Mouse (Mus musculus): Measurements from ENCODE around the gene Rab11b. TPM values are rescaled to one million over a fixed set of nuclear protein-coding genes. Genes with fewer than 3 reads are reported as not detected.

Rab11b gene
- polyA plus RNA-seq (2014; fragmentation: Illumina TruSeq; extraction: RNeasy Lipid Tissue Mini Kit (QIAGEN cat#74804); ENCODE audit: low read depth, low replicate concordance) = 136 TPM

DNA sequence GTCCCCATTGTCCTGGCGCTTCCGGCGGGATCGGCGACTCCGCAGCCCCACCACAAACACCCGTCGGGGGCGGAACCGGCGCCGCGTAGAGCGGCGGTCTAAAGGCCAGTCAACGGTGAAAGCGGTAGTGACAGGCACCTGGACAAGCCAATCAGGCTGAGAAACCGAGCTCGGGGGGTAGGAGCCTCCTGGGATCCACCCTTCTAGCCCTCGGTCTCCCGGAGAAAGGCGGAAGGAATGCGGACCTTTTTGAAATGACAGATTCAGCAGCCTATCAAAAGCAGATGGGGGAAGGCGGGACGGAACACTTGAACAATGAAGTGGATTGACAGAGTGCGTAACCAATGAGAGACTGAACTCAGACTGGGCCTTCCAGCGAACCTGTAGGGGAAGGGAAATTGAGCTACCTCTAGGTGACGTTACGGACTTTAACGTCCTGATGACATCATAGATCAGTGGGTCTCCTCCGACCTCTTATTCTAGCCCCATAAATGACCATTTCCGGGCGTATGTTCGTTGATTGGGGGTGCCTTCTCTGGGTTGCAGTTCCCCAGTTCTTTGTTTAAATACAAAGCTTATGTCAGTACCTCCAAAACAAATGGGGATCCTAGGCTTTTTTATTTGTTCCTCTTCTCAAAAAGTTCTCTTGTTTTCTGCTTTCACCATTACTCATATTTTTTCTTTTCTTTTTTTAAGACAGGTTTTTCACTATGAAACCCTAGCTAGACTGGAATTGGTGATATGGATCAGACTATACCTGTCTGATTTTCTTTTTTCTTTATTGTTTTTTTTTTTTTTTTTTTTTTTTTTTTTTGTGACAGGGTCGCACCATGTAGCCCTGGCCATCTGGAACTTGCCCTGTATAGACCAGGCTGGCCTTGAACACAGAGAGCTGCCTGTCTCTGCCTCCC is at the start of gene Rab11b:
Rab11b (minus strand) TSS at position 276 of the 911 bp plus-strand sequence.

DNA sequence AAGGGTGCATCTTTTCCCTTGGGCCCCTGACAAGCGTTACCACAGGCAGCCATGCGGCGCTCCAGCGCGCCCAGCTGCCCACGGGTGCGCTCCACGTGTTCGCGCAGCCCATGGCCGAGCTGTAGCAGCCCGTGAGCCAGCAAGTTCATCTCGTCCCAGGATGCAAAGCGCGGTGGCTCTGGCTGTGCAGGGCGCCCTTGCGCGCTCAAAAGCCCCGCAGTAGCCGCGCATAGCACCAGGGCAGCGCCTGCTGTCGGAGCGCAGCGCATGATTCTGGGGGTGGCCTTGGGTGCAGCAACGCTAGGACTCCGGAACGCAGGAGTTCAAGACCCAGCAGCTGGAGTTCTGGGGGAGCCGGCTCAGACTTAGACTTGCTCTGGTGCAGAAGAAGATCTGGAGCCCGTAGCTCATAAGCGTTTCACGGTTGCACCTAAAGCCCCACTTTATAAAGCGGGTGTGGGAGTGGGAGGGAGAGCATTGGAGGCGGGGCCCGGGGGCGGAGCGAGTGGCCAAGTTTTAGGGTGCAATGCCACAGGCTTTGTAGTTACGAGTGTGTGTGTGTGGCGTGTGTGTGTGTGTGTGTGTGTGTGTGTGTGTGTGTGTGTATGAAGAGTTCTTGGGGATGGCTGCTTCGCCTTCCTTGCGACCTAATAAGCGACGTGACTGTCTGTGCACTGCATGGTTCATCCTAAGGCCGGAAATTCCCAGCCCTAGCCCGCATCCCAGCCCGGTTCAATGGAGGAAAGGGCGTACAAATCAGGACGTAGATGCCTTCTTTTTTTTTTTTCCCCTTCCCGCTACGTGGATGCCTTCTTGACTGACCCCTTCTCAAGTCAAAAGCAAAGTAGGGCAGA is 21.0 kb upstream of the Rab11b start, which contains the start of gene Angptl4:
Angptl4 (minus strand) TSS at position 707 of the 854 bp plus-strand sequence.

GRCm38 (mm10) chr17:33718384-33718881 is 41.9 kb downstream of the Rab11b start, which contains the start of gene March2:
Gene March2, minus strand, starts transcription at chr17:33718670.

Other genes starting within 250 kb of the Rab11b start
- gene Adamts10, start 236.3 kb downstream of the Rab11b start, polyA plus RNA-seq (2014; fragmentation: Illumina TruSeq; extraction: RNeasy Lipid Tissue Mini Kit (QIAGEN cat#74804); ENCODE audit: low read depth, low replicate concordance) = 36.4 TPM
- 7.1 TPM for gene Myo1f, start 204.8 kb downstream of the Rab11b start, polyA plus RNA-seq (2014; fragmentation: Illumina TruSeq; extraction: RNeasy Lipid Tissue Mini Kit (QIAGEN cat#74804); ENCODE audit: low read depth, low replicate concordance)
- 39.7 TPM for gene Zfp414, start 131.4 kb downstream of the Rab11b start, polyA plus RNA-seq (2014; fragmentation: Illumina TruSeq; extraction: RNeasy Lipid Tissue Mini Kit (QIAGEN cat#74804); ENCODE audit: low read depth, low replicate concordance)
- gene Pram1, start 122.5 kb downstream of the Rab11b start, polyA plus RNA-seq (2014; fragmentation: Illumina TruSeq; extraction: RNeasy Lipid Tissue Mini Kit (QIAGEN cat#74804); ENCODE audit: low read depth, low replicate concordance) = not detected
- 128 TPM for gene Hnrnpm, start 73.7 kb downstream of the Rab11b start, polyA plus RNA-seq (2014; fragmentation: Illumina TruSeq; extraction: RNeasy Lipid Tissue Mini Kit (QIAGEN cat#74804); ENCODE audit: low read depth, low replicate concordance)
- 86.5 TPM for gene March2, start 41.9 kb downstream of the Rab11b start, polyA plus RNA-seq (2014; fragmentation: Illumina TruSeq; extraction: RNeasy Lipid Tissue Mini Kit (QIAGEN cat#74804); ENCODE audit: low read depth, low replicate concordance)
- 245 TPM for gene Angptl4, start 21.3 kb upstream of the Rab11b start, polyA plus RNA-seq (2014; fragmentation: Illumina TruSeq; extraction: RNeasy Lipid Tissue Mini Kit (QIAGEN cat#74804); ENCODE audit: low read depth, low replicate concordance)
- gene Kank3, start 50.0 kb upstream of the Rab11b start, polyA plus RNA-seq (2014; fragmentation: Illumina TruSeq; extraction: RNeasy Lipid Tissue Mini Kit (QIAGEN cat#74804); ENCODE audit: low read depth, low replicate concordance) = 91.1 TPM
- gene Rps28, start 64.0 kb upstream of the Rab11b start, polyA plus RNA-seq (2014; fragmentation: Illumina TruSeq; extraction: RNeasy Lipid Tissue Mini Kit (QIAGEN cat#74804); ENCODE audit: low read depth, low replicate concordance) = 1,499 TPM
- gene Ndufa7, start 64.0 kb upstream of the Rab11b start, polyA plus RNA-seq (2014; fragmentation: Illumina TruSeq; extraction: RNeasy Lipid Tissue Mini Kit (QIAGEN cat#74804); ENCODE audit: low read depth, low replicate concordance) = 425 TPM
- gene Cd320, start 82.6 kb upstream of the Rab11b start, polyA plus RNA-seq (2014; fragmentation: Illumina TruSeq; extraction: RNeasy Lipid Tissue Mini Kit (QIAGEN cat#74804); ENCODE audit: low read depth, low replicate concordance) = 72.7 TPM
- gene Gm7029, start 113.3 kb upstream of the Rab11b start, polyA plus RNA-seq (2014; fragmentation: Illumina TruSeq; extraction: RNeasy Lipid Tissue Mini Kit (QIAGEN cat#74804); ENCODE audit: low read depth, low replicate concordance) = not detected
- gene Kifc1, start 130.1 kb upstream of the Rab11b start, polyA plus RNA-seq (2014; fragmentation: Illumina TruSeq; extraction: RNeasy Lipid Tissue Mini Kit (QIAGEN cat#74804); ENCODE audit: low read depth, low replicate concordance) = 1.9 TPM
- gene Platr17, start 144.6 kb upstream of the Rab11b start, polyA plus RNA-seq (2014; fragmentation: Illumina TruSeq; extraction: RNeasy Lipid Tissue Mini Kit (QIAGEN cat#74804); ENCODE audit: low read depth, low replicate concordance) = not detected
- gene Daxx, start 148.9 kb upstream of the Rab11b start, polyA plus RNA-seq (2014; fragmentation: Illumina TruSeq; extraction: RNeasy Lipid Tissue Mini Kit (QIAGEN cat#74804); ENCODE audit: low read depth, low replicate concordance) = 29.2 TPM
- 147 TPM for gene Tapbp, start 155.4 kb upstream of the Rab11b start, polyA plus RNA-seq (2014; fragmentation: Illumina TruSeq; extraction: RNeasy Lipid Tissue Mini Kit (QIAGEN cat#74804); ENCODE audit: low read depth, low replicate concordance)
- 25.1 TPM for gene Zbtb22, start 155.4 kb upstream of the Rab11b start, polyA plus RNA-seq (2014; fragmentation: Illumina TruSeq; extraction: RNeasy Lipid Tissue Mini Kit (QIAGEN cat#74804); ENCODE audit: low read depth, low replicate concordance)
- gene Rgl2, start 169.0 kb upstream of the Rab11b start, polyA plus RNA-seq (2014; fragmentation: Illumina TruSeq; extraction: RNeasy Lipid Tissue Mini Kit (QIAGEN cat#74804); ENCODE audit: low read depth, low replicate concordance) = 66.6 TPM
- 70.9 TPM for gene Pfdn6, start 179.8 kb upstream of the Rab11b start, polyA plus RNA-seq (2014; fragmentation: Illumina TruSeq; extraction: RNeasy Lipid Tissue Mini Kit (QIAGEN cat#74804); ENCODE audit: low read depth, low replicate concordance)
- 14.0 TPM for gene Wdr46, start 180.1 kb upstream of the Rab11b start, polyA plus RNA-seq (2014; fragmentation: Illumina TruSeq; extraction: RNeasy Lipid Tissue Mini Kit (QIAGEN cat#74804); ENCODE audit: low read depth, low replicate concordance)
- 5.6 TPM for gene B3galt4, start 191.0 kb upstream of the Rab11b start, polyA plus RNA-seq (2014; fragmentation: Illumina TruSeq; extraction: RNeasy Lipid Tissue Mini Kit (QIAGEN cat#74804); ENCODE audit: low read depth, low replicate concordance)
- gene Vps52, start 195.3 kb upstream of the Rab11b start, polyA plus RNA-seq (2014; fragmentation: Illumina TruSeq; extraction: RNeasy Lipid Tissue Mini Kit (QIAGEN cat#74804); ENCODE audit: low read depth, low replicate concordance) = 36.0 TPM
- 1,863 TPM for gene Rps18, start 195.5 kb upstream of the Rab11b start, polyA plus RNA-seq (2014; fragmentation: Illumina TruSeq; extraction: RNeasy Lipid Tissue Mini Kit (QIAGEN cat#74804); ENCODE audit: low read depth, low replicate concordance)
- gene H2-K1, start 239.8 kb upstream of the Rab11b start, polyA plus RNA-seq (2014; fragmentation: Illumina TruSeq; extraction: RNeasy Lipid Tissue Mini Kit (QIAGEN cat#74804); ENCODE audit: low read depth, low replicate concordance) = 1,539 TPM

All from adipose tissue, adult 10 weeks (tissue).